Mouse (Mus musculus) embryonic fibroblast, embryonic 13.5 days (primary cell): Measurements from ENCODE around the gene Lrrc25.

Experiments
- CTCF ChIP-seq: IDR thresholded peaks from 2 replicates; pipeline ENCODE4 v1.5.1; 2011; ENCODE audit warnings: mild to moderate bottlenecking, control low read depth, low read length, moderate library complexity, borderline replicate concordance; ENCODE audit not compliant: insufficient read depth
- POLR2A ChIP-seq: IDR thresholded peaks from 2 replicates; pipeline ENCODE4 v1.6.1; 2011; ENCODE audit warnings: low read depth, mild to moderate bottlenecking, control low read depth, low read length, moderate library complexity

DNA sequence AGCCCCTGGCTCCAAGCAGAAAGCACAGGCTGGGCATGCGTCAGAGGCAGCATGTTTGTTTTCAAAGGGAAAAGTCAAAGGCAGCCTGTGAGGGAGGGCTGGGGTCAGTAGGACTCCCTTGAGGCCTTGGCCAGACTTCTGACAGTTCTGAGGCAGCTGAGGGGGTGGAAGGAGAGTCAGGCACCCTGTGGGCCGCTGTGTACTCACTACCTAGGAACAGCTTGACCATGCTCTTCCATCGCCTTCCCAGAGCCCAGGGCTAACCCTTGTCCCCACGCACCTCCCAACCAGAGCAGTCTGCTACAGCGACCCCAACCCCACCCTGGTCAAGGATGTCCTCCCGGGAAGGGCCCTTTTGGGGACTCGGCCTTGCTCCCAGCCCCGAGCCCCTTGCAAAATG lies 22.8 kb upstream of the Lrrc25 start:
- TF ChIP-seq CTCF (no peak), POLR2A (no peak)
